Mouse (Mus musculus) C2C12 (cell line): ENCODE data around the gene Hist1h2bk.

ENCODE experiments used
- CEBPB ChIP-seq: IDR thresholded peaks from one replicate; pipeline ENCODE4 v1.6.1; 2011; ENCODE audit warnings: low read depth, mild to moderate bottlenecking, control low read depth, moderate library complexity
- CTCF ChIP-seq: IDR thresholded peaks from one replicate; pipeline ENCODE4 v1.5.1; 2011; ENCODE audit not compliant: control insufficient read depth, insufficient read depth, insufficient read length
- FOSL1 ChIP-seq: IDR thresholded peaks from one replicate; pipeline ENCODE4 v1.8.0; 2011; ENCODE audit warnings: mild to moderate bottlenecking, low read length; ENCODE audit not compliant: poor library complexity, insufficient read depth, severe bottlenecking
- MAX ChIP-seq: IDR thresholded peaks from one replicate; pipeline ENCODE4 v1.6.1; 2011; ENCODE audit warnings: mild to moderate bottlenecking, control low read depth
- MYOD1 ChIP-seq: IDR thresholded peaks from one replicate; pipeline ENCODE4 v1.6.1; 2011; ENCODE audit warnings: low read depth; ENCODE audit not compliant: control insufficient read depth, insufficient read length
- MYOG ChIP-seq: IDR thresholded peaks from one replicate; pipeline ENCODE4 v1.6.1; 2011; ENCODE audit not compliant: control insufficient read depth, insufficient read length; ENCODE audit errors: extremely low read depth
- USF1 ChIP-seq: IDR thresholded peaks from one replicate; pipeline ENCODE4 v1.6.1; 2011; ENCODE audit warnings: low read depth, mild to moderate bottlenecking, control low read depth, moderate library complexity

- TF ChIP-seq CTCF (no peak), MAX (no peak), FOSL1 (no peak), CEBPB (no peak), MYOD1 (no peak), USF1 (no peak), MYOG (no peak)
These were observed 41.5 kb upstream of the Hist1h2bk start for GRCm38 (mm10) chr13:21993957-21994738.
